In the genomic region with DNA sequence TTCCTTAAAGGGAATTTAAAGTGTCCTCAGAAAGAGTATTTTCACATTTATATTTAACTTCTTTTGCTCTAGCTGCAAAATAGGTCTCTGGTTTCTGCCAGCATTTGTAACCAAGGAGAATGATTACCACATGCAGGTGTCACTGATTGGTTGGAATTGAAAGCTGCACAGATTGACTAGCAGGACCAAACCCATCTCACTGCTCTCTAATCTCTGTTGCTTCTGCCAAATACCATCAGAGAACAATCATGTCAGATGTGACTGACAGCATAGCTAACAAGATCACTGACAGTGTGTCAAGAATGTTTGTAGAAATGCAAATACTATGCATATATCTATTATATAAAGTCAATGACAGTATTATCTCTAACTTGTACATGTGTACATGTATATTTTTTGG, we compare ENCODE assay signal across 19 mouse cellular contexts.
DNase-seq lines count a peak whose midpoint lies in the region; ATAC-seq lines count a peak whose summit lies in the region.
"Had no signal": no experiment of that assay in that cellular context is flagged by ENCODE, and none has a peak within 500 bp of the region (broad histone marks: within the 10 kb centered on the region; RNA-seq: fewer than 3 reads in every experiment).

No protein-coding gene starts in this region.

- no peaks in the 10 kb centered on the region for H3K4me1 ChIP-seq in forebrain, embryonic 13.5 days
- no peaks in the 10 kb centered on the region for H3K4me1 ChIP-seq in forebrain, embryonic 10.5 days
- no peaks in the 10 kb centered on the region for H3K4me1 ChIP-seq in midbrain, embryonic 14.5 days (ENCODE audit: control insufficient read depth, insufficient read depth, low read length)
- no peaks in the 10 kb centered on the region for H3K4me1 ChIP-seq in midbrain, embryonic 10.5 days
- no peaks in the 10 kb centered on the region for H3K4me1 ChIP-seq in forebrain, embryonic 16.5 days (replicated peaks; ENCODE audit: control insufficient read depth, insufficient read depth, low read length)
- H3K4me1 ChIP-seq: embryonic facial prominence, embryonic 13.5 days; heart, embryonic 12.5 days; hindbrain, embryonic 10.5 days; intestine, embryonic 15.5 days had no signal

- H3K27me3 ChIP-seq in forebrain, embryonic 13.5 days: no peaks in the 10 kb centered on the region
- H3K27me3 ChIP-seq in forebrain, embryonic 10.5 days (ENCODE audit: poor library complexity, severe bottlenecking): no peaks in the 10 kb centered on the region
- no peaks in the 10 kb centered on the region for H3K27me3 ChIP-seq in midbrain, embryonic 14.5 days (ENCODE audit: control insufficient read depth, insufficient read depth, low read length)
- no peaks in the 10 kb centered on the region for H3K27me3 ChIP-seq in midbrain, embryonic 10.5 days (ENCODE audit: low read depth, poor library complexity, severe bottlenecking)
- no peaks in the 10 kb centered on the region for H3K27me3 ChIP-seq in forebrain, embryonic 16.5 days (replicated peaks; ENCODE audit: control insufficient read depth, insufficient read depth, low read length)
- H3K27me3 ChIP-seq: embryonic facial prominence, embryonic 13.5 days; heart, embryonic 12.5 days; intestine, embryonic 15.5 days had no signal

- no peaks in the 10 kb centered on the region for H3K9me3 ChIP-seq in forebrain, embryonic 13.5 days (replicated peaks)
- no peaks in the 10 kb centered on the region for H3K9me3 ChIP-seq in forebrain, embryonic 10.5 days
- no peaks in the 10 kb centered on the region for H3K9me3 ChIP-seq in midbrain, embryonic 14.5 days (ENCODE audit: control insufficient read depth, low read length)
- no peaks in the 10 kb centered on the region for H3K9me3 ChIP-seq in midbrain, embryonic 10.5 days (replicated peaks)
- H3K9me3 ChIP-seq in forebrain, embryonic 16.5 days (ENCODE audit: control insufficient read depth, low read length): no peaks in the 10 kb centered on the region
- H3K9me3 ChIP-seq: embryonic facial prominence, embryonic 13.5 days; heart, embryonic 12.5 days; hindbrain, embryonic 10.5 days; intestine, embryonic 15.5 days had no signal

- no peak overlapping the region for H3K4me3 ChIP-seq in forebrain, embryonic 13.5 days
- no peak overlapping the region for H3K4me3 ChIP-seq in forebrain, embryonic 10.5 days
- H3K4me3 ChIP-seq in midbrain, embryonic 14.5 days (replicated peaks; ENCODE audit: low read depth, low read length): no peak overlapping the region
- no peak overlapping the region for H3K4me3 ChIP-seq in midbrain, embryonic 10.5 days
- H3K4me3 ChIP-seq in forebrain, embryonic 16.5 days (replicated peaks; ENCODE audit: low read length): no peak overlapping the region
- H3K4me3 ChIP-seq: embryonic facial prominence, embryonic 13.5 days; gastrocnemius, adult 2 months; heart, embryonic 12.5 days; hindbrain, embryonic 10.5 days; intestine, embryonic 15.5 days had no signal

- DNase-seq in forebrain, embryonic 10.5 days (ENCODE audit: extremely low spot score, low spot score): no peak
- peak; percentile 7 for DNase-seq in layer of hippocampus, adult 11-12 months (ENCODE audit: low spot score)
- no peak for DNase-seq in layer of hippocampus, postnatal 36 days
- no peak for DNase-seq in midbrain, embryonic 14.5 days
- no peak for DNase-seq in midbrain, embryonic 10.5 days (ENCODE audit: low spot score)
- no peak for DNase-seq in adrenal gland, postnatal 25 days
- DNase-seq: adrenal gland, postnatal 10 days; cerebellum, adult 11-12 months; cerebellum, adult 9-10 months; cerebellum, postnatal 36 days; gastrocnemius, adult 2 months; gastrocnemius, postnatal 25 days had no signal

- peak; percentile 57; the same call in 1 of the 2 replicates for ATAC-seq in forebrain, embryonic 13.5 days
- ATAC-seq in midbrain, embryonic 14.5 days (ENCODE audit: low FRiP score, low TSS enrichment): 0 out of 2 replicates have a peak, but pooled peaks have one; percentile 6
- ATAC-seq in forebrain, embryonic 16.5 days: peak; percentile 78; the same call in 1 of the 2 replicates
- ATAC-seq: intestine, embryonic 15.5 days had no signal

- H3K27ac ChIP-seq in forebrain, embryonic 13.5 days: no peak overlapping the region
- no peak overlapping the region for H3K27ac ChIP-seq in forebrain, embryonic 10.5 days
- no peak overlapping the region for H3K27ac ChIP-seq in midbrain, embryonic 14.5 days (replicated peaks; ENCODE audit: low read depth, low read length)
- no peak overlapping the region for H3K27ac ChIP-seq in midbrain, embryonic 10.5 days (replicated peaks)
- H3K27ac ChIP-seq in forebrain, embryonic 16.5 days (ENCODE audit: low read length): no peak overlapping the region
- H3K27ac ChIP-seq: embryonic facial prominence, embryonic 13.5 days; gastrocnemius, adult 2 months; hindbrain, embryonic 10.5 days; hindbrain, embryonic 14.5 days; intestine, embryonic 15.5 days had no signal

- H3K36me3 ChIP-seq in forebrain, embryonic 13.5 days (ENCODE audit: poor library complexity, severe bottlenecking): no peaks in the 10 kb centered on the region
- no peaks in the 10 kb centered on the region for H3K36me3 ChIP-seq in forebrain, embryonic 10.5 days (replicated peaks)
- no peaks in the 10 kb centered on the region for H3K36me3 ChIP-seq in midbrain, embryonic 14.5 days (ENCODE audit: control insufficient read depth, insufficient read depth, low read length)
- no peaks in the 10 kb centered on the region for H3K36me3 ChIP-seq in midbrain, embryonic 10.5 days
- H3K36me3 ChIP-seq in forebrain, embryonic 16.5 days (ENCODE audit: control insufficient read depth, insufficient read depth): no peaks in the 10 kb centered on the region
- H3K36me3 ChIP-seq: embryonic facial prominence, embryonic 13.5 days; heart, embryonic 12.5 days; hindbrain, embryonic 10.5 days; intestine, embryonic 15.5 days had no signal

- no peak overlapping the region for H3K9ac ChIP-seq in forebrain, embryonic 13.5 days
- H3K9ac ChIP-seq in midbrain, embryonic 14.5 days (replicated peaks; ENCODE audit: low read length): no peak overlapping the region
- no peak overlapping the region for H3K9ac ChIP-seq in forebrain, embryonic 16.5 days (replicated peaks; ENCODE audit: low read depth, low read length)
- H3K9ac ChIP-seq: embryonic facial prominence, embryonic 13.5 days; heart, embryonic 12.5 days; hindbrain, embryonic 14.5 days; intestine, embryonic 15.5 days had no signal

- no peak overlapping the region for H3K4me2 ChIP-seq in forebrain, embryonic 13.5 days
- H3K4me2 ChIP-seq in midbrain, embryonic 14.5 days (ENCODE audit: low read length): no peak overlapping the region
- no peak overlapping the region for H3K4me2 ChIP-seq in forebrain, embryonic 16.5 days (ENCODE audit: low read length)
- H3K4me2 ChIP-seq: embryonic facial prominence, embryonic 13.5 days; heart, embryonic 12.5 days; hindbrain, embryonic 14.5 days; intestine, embryonic 15.5 days had no signal

Comparison
In these comparisons a context has a peak if more than half of its experiments do, and no peak if none do; other contexts are left out.
1. ATAC-seq: peak in every context shown above with its lines; median percentile 78 in forebrain, embryonic 16.5 days; 57 in forebrain, embryonic 13.5 days; 6 in midbrain, embryonic 14.5 days.